Mouse (Mus musculus) intestine, postnatal 0 days (tissue): ENCODE results near the gene Defb15. TPM values are rescaled to one million over a fixed set of nuclear protein-coding genes. Genes with fewer than 3 reads are reported as not detected.
"Not testable (repeated sequence)": the region's sequence is repeated elsewhere in the genome, so short reads cannot be mapped to it uniquely, and the experiment has no call there.

ENCODE experiments used
- ATAC-seq: fragments of 200-750 bp; cut with Nextera tagmentation; 2 replicates; pipeline ENCODE4 v1.8.0; 2017; ENCODE audit warnings: mild to moderate bottlenecking, moderate TSS enrichment, moderate library complexity
- H3K27ac ChIP-seq: fragments of 300-500 bp; sonication (generic); 2 replicates; pipeline ENCODE4 v1.5.1; 2014; ENCODE audit warnings: mild to moderate bottlenecking, low read depth, low read length, moderate library complexity
- H3K27me3 ChIP-seq: fragments of 300-500 bp; sonication (generic); replicated peaks from 2 replicates; pipeline ENCODE4 v1.6.1; 2014; ENCODE audit warnings: low read length, mixed read lengths; ENCODE audit not compliant: control insufficient read depth, insufficient read depth
- H3K36me3 ChIP-seq: fragments of 300-500 bp; sonication (generic); 2 replicates; pipeline ENCODE4 v1.6.1; 2014; ENCODE audit warnings: mild to moderate bottlenecking, moderate library complexity; ENCODE audit not compliant: control insufficient read depth, insufficient read depth
- H3K4me1 ChIP-seq: fragments of 300-500 bp; sonication (generic); replicated peaks from 2 replicates; pipeline ENCODE4 v1.6.1; 2014; ENCODE audit warnings: antibody characterized with exemption, low read length, mixed read lengths; ENCODE audit not compliant: control insufficient read depth, insufficient read depth
- H3K4me2 ChIP-seq: fragments of 300-500 bp; sonication (generic); replicated peaks from 2 replicates; pipeline ENCODE4 v1.6.1; 2014; ENCODE audit warnings: low read depth, mild to moderate bottlenecking, moderate library complexity
- H3K4me3 ChIP-seq: fragments of 300-500 bp; sonication (generic); 2 replicates; pipeline ENCODE4 v1.5.1; 2014; ENCODE audit warnings: low read depth, low read length
- H3K9ac ChIP-seq: fragments of 300-500 bp; sonication (generic); 2 replicates; pipeline ENCODE4 v1.6.1; 2014; ENCODE audit warnings: mild to moderate bottlenecking, low read depth, low read length
- H3K9me3 ChIP-seq: fragments of 300-500 bp; sonication (generic); 2 replicates; pipeline ENCODE4 v1.6.1; 2016; ENCODE audit warnings: mixed run types; ENCODE audit not compliant: control insufficient read depth
- CTCF ChIP-seq: sonication (generic); IDR thresholded peaks from 2 replicates; pipeline ENCODE4 v1.5.1; 2016; ENCODE audit warnings: low read depth, mild to moderate bottlenecking, control low read depth, antibody characterized with exemption, moderate library complexity
- WGBS: fragments of 180-500 bp; shearing (Covaris S2); extraction: QIAGEN DNeasy Blood & Tissue Kit; methylation state at CpG from one replicate; pipeline ENCODE4 v1.1.7; 2014; 5-methylcytosine and 5-hydroxymethylcytosine counted together
- polyA plus RNA-seq: library from polyadenylated mRNA; unstranded; fragments of >200 nt; fragmentation: Nextera tagmentation; extraction: Ambion mirVana; gene quantifications from 2 replicates; pipeline ENCODE4 v1.2.1, GENCODE M21; 2015

The Defb15 gene
- polyA plus RNA-seq, 1 experiment from 2014 or later: not detected

- TF ChIP-seq CTCF: no peak
- Histone ChIP-seq H3K4me3 (no peak overlapping the region), H3K4me2 (no peak overlapping the region), H3K27me3 (no peaks in the 10 kb centered on the region), H3K27ac (no peak overlapping the region), H3K9me3 (no peaks in the 10 kb centered on the region), H3K4me1 (no peaks in the 10 kb centered on the region), H3K36me3 (no peaks in the 10 kb centered on the region), H3K9ac (no peak overlapping the region)
- no peak for ATAC-seq
- 35% methylated on average over 2 of the region's 2 CpGs for WGBS
These were observed 20.0 kb downstream of the Defb15 start for GRCm38 (mm10) chr8:21912554-21912953.

- no peak overlapping the region for H3K4me2 ChIP-seq
- H3K9me3 ChIP-seq: no peaks in the 10 kb centered on the region
- H3K4me3 ChIP-seq: no peak overlapping the region
- ATAC-seq: no peak
- H3K27me3 ChIP-seq: no peaks in the 10 kb centered on the region
- TF ChIP-seq CTCF: no peak
- H3K36me3 ChIP-seq: no peaks in the 10 kb centered on the region
- 16% methylated on average over 1 of the region's 1 CpGs for WGBS
- no peaks in the 10 kb centered on the region for H3K4me1 ChIP-seq
- H3K27ac ChIP-seq: no peak overlapping the region
- H3K9ac ChIP-seq: no peak overlapping the region
These were observed 20.6 kb downstream of the Defb15 start for GRCm38 (mm10) chr8:21911931-21912330.

- H3K4me2 ChIP-seq, H3K9ac ChIP-seq, H3K27ac ChIP-seq, H3K4me1 ChIP-seq, H3K9me3 ChIP-seq, ATAC-seq, H3K27me3 ChIP-seq, H3K36me3 ChIP-seq, H3K4me3 ChIP-seq: not testable (repeated sequence)
These were observed 26.2 kb downstream of the Defb15 start, which contains the start of gene Defb11 for GRCm38 (mm10) chr8:21906290-21906689. Defb11 (minus strand) TSS chr8:21906412.

GRCm38 (mm10) chr8:21885321-21885720, 47.2 kb downstream of the Defb15 start, which contains the start of gene Defb9:
Defb9 (minus strand) TSS chr8:21885421.
- not testable (repeated sequence) for H3K27ac ChIP-seq, H3K36me3 ChIP-seq, ATAC-seq, H3K9me3 ChIP-seq, H3K27me3 ChIP-seq, H3K9ac ChIP-seq, H3K4me1 ChIP-seq, H3K4me3 ChIP-seq, H3K4me2 ChIP-seq

Other genes with a start within 250 kb of the Defb15 start
- gene AY761184, start 229.1 kb downstream of the Defb15 start, polyA plus RNA-seq: 0.69 and 1.0 TPM in 2 replicates
- 749 and 750 TPM in 2 replicates for gene Defa24, start 198.2 kb downstream of the Defb15 start, polyA plus RNA-seq
- gene Defb50, start 109.2 kb downstream of the Defb15 start, polyA plus RNA-seq: not detected in 2 replicates
- gene Defb2, start 92.8 kb downstream of the Defb15 start, polyA plus RNA-seq: not detected in 2 replicates
- gene Defb10, start 73.8 kb downstream of the Defb15 start, polyA plus RNA-seq: not detected in 2 replicates
- gene Defb9, start 47.3 kb downstream of the Defb15 start, polyA plus RNA-seq: not detected in 2 replicates
- not detected in 2 replicates for gene Defb11, start 26.3 kb downstream of the Defb15 start, polyA plus RNA-seq
- gene Defb35, start 5.6 kb upstream of the Defb15 start, polyA plus RNA-seq: not detected in 2 replicates
- gene Defb13, start 14.1 kb upstream of the Defb15 start, polyA plus RNA-seq: not detected in 2 replicates
- gene Fam90a1a, start 26.0 kb upstream of the Defb15 start, polyA plus RNA-seq: not detected in 2 replicates
- gene Ccdc70, start 37.1 kb upstream of the Defb15 start, polyA plus RNA-seq: not detected in 2 replicates
- 3.0 and 3.9 TPM in 2 replicates for gene Atp7b, start 127.6 kb upstream of the Defb15 start, polyA plus RNA-seq
- 12.1 and 12.4 TPM in 2 replicates for gene Alg11, start 128.0 kb upstream of the Defb15 start, polyA plus RNA-seq
- 0.14 and 0.21 TPM in 2 replicates for gene Nek5, start 192.3 kb upstream of the Defb15 start, polyA plus RNA-seq
- gene Nek3, start 233.7 kb upstream of the Defb15 start, polyA plus RNA-seq: 5.2 and 5.5 TPM in 2 replicates